Mouse (Mus musculus) bone marrow, adult 2 months (tissue): Measurements from ENCODE around the gene Fcna.

Experiments used
- CTCF ChIP-seq: fragments of 200-500 bp; IDR thresholded peaks from 2 replicates; pipeline ENCODE4 v1.5.1; 2011; ENCODE audit warnings: low read length, control low read depth; ENCODE audit not compliant: control insufficient read depth, insufficient read depth
- POLR2A ChIP-seq: fragments of 200-500 bp; IDR thresholded peaks from 2 replicates; pipeline ENCODE4 v1.6.1; 2011; ENCODE audit warnings: low read depth, mild to moderate bottlenecking, control low read depth, low read length, borderline replicate concordance; ENCODE audit not compliant: control insufficient read depth

- TF ChIP-seq POLR2A: no peak
- no peak for TF ChIP-seq CTCF
Observed at GRCm38 (mm10) chr2:25657652-25658051, 29.8 kb upstream of the Fcna start, which contains the start of gene Lcn5.
